Mouse (Mus musculus): ENCODE data around the gene Gnas. TPM values are rescaled to one million over a fixed set of nuclear protein-coding genes. Genes with fewer than 3 reads are reported as not detected.

Gnas gene
- polyA plus RNA-seq, 1 experiment = 139 TPM

GRCm38 (mm10) chr2:174294457-174294856 is 10.3 kb downstream of the Gnas start:
- Histone ChIP-seq H3K4me3 (ENCODE audit: control insufficient read depth, low read depth, low read length) (peak overlapping the region; percentile 91), H3K36me3 (ENCODE audit: control insufficient read depth, insufficient read depth, low read length) (no peaks in the 10 kb centered on the region; the same call in 1 of the 2 replicates), H3K27ac (ENCODE audit: control insufficient read depth, insufficient read depth, low read depth, low read length) (peak overlapping the region; percentile 94), H3K4me1 (ENCODE audit: control insufficient read depth, insufficient read depth, low read length) (peaks cover 22% of the 10 kb centered on the region), H3K27me3 (ENCODE audit: control insufficient read depth, insufficient read depth, low read length) (no peaks in the 10 kb centered on the region; the same call in 1 of the 2 replicates)
- TF ChIP-seq CTCF (IDR thresholded peaks at IDR 0.05; ENCODE audit: control insufficient read depth, insufficient read depth, insufficient replicate concordance, low read depth, low read length) (no peak), POLR2A (IDR thresholded peaks at IDR 0.05; ENCODE audit: control insufficient read depth, low read depth, low read length) (no peak)

- no peaks in the 10 kb centered on the region; the same call in 1 of the 2 replicates for H3K36me3 ChIP-seq (ENCODE audit: control insufficient read depth, insufficient read depth, low read length)
- peak overlapping the region; percentile 94 for H3K27ac ChIP-seq (ENCODE audit: control insufficient read depth, insufficient read depth, low read depth, low read length)
- H3K4me1 ChIP-seq (ENCODE audit: control insufficient read depth, insufficient read depth, low read length) = peaks cover 26% of the 10 kb centered on the region
- H3K4me3 ChIP-seq (ENCODE audit: control insufficient read depth, low read depth, low read length) = peak overlapping the region; percentile 91
- H3K27me3 ChIP-seq (ENCODE audit: control insufficient read depth, insufficient read depth, low read length) = no peaks in the 10 kb centered on the region; the same call in 1 of the 2 replicates
- TF ChIP-seq CTCF (IDR thresholded peaks at IDR 0.05; ENCODE audit: control insufficient read depth, insufficient read depth, insufficient replicate concordance, low read depth, low read length) (no peak), POLR2A (IDR thresholded peaks at IDR 0.05; ENCODE audit: control insufficient read depth, low read depth, low read length) (peak; percentile 93)
These were observed 11.2 kb downstream of the Gnas start for GRCm38 (mm10) chr2:174295175-174295899.

GRCm38 (mm10) chr2:174295900-174296465 is 11.9 kb downstream of the Gnas start:
- Histone ChIP-seq H3K36me3 (ENCODE audit: control insufficient read depth, insufficient read depth, low read length) (no peaks in the 10 kb centered on the region), H3K27ac (ENCODE audit: control insufficient read depth, insufficient read depth, low read depth, low read length) (peak overlapping the region; percentile 83), H3K4me1 (ENCODE audit: control insufficient read depth, insufficient read depth, low read length) (peaks cover 26% of the 10 kb centered on the region), H3K4me3 (ENCODE audit: control insufficient read depth, low read depth, low read length) (peak overlapping the region; percentile 85), H3K27me3 (ENCODE audit: control insufficient read depth, insufficient read depth, low read length) (no peaks in the 10 kb centered on the region; the same call in 1 of the 2 replicates)
- TF ChIP-seq POLR2A (IDR thresholded peaks at IDR 0.05; ENCODE audit: control insufficient read depth, low read depth, low read length) (no peak), CTCF (IDR thresholded peaks at IDR 0.05; ENCODE audit: control insufficient read depth, insufficient read depth, insufficient replicate concordance, low read depth, low read length) (no peak)

GRCm38 (mm10) chr2:174297086-174297571 is 13.0 kb downstream of the Gnas start:
- TF ChIP-seq CTCF (IDR thresholded peaks at IDR 0.05; ENCODE audit: control insufficient read depth, insufficient read depth, insufficient replicate concordance, low read depth, low read length) (no peak), POLR2A (IDR thresholded peaks at IDR 0.05; ENCODE audit: control insufficient read depth, low read depth, low read length) (no peak)
- no peak overlapping the region; the same call in 1 of the 2 replicates for H3K4me3 ChIP-seq (ENCODE audit: control insufficient read depth, low read depth, low read length)
- H3K27ac ChIP-seq (ENCODE audit: control insufficient read depth, insufficient read depth, low read depth, low read length) = no peak overlapping the region
- H3K36me3 ChIP-seq (ENCODE audit: control insufficient read depth, insufficient read depth, low read length) = no peaks in the 10 kb centered on the region
- no peaks in the 10 kb centered on the region; the same call in 1 of the 2 replicates for H3K27me3 ChIP-seq (ENCODE audit: control insufficient read depth, insufficient read depth, low read length)
- H3K4me1 ChIP-seq (ENCODE audit: control insufficient read depth, insufficient read depth, low read length) = peaks cover 26% of the 10 kb centered on the region

- Histone ChIP-seq H3K36me3 (ENCODE audit: control insufficient read depth, insufficient read depth, low read length) (no peaks in the 10 kb centered on the region), H3K27me3 (ENCODE audit: control insufficient read depth, insufficient read depth, low read length) (no peaks in the 10 kb centered on the region; the same call in 1 of the 2 replicates), H3K4me3 (ENCODE audit: control insufficient read depth, low read depth, low read length) (no peak overlapping the region), H3K27ac (ENCODE audit: control insufficient read depth, insufficient read depth, low read depth, low read length) (no peak overlapping the region), H3K4me1 (ENCODE audit: control insufficient read depth, insufficient read depth, low read length) (peaks cover 26% of the 10 kb centered on the region)
- TF ChIP-seq CTCF (IDR thresholded peaks at IDR 0.05; ENCODE audit: control insufficient read depth, insufficient read depth, insufficient replicate concordance, low read depth, low read length) (no peak), POLR2A (IDR thresholded peaks at IDR 0.05; ENCODE audit: control insufficient read depth, low read depth, low read length) (no peak)
These were observed 13.7 kb downstream of the Gnas start for GRCm38 (mm10) chr2:174297851-174298250.

GRCm38 (mm10) chr2:174298471-174298870 is 14.4 kb downstream of the Gnas start:
- H3K4me1 ChIP-seq (ENCODE audit: control insufficient read depth, insufficient read depth, low read length) = peaks cover 26% of the 10 kb centered on the region
- H3K27me3 ChIP-seq (ENCODE audit: control insufficient read depth, insufficient read depth, low read length) = no peaks in the 10 kb centered on the region; the same call in 1 of the 2 replicates
- no peak overlapping the region for H3K27ac ChIP-seq (ENCODE audit: control insufficient read depth, insufficient read depth, low read depth, low read length)
- no peaks in the 10 kb centered on the region for H3K36me3 ChIP-seq (ENCODE audit: control insufficient read depth, insufficient read depth, low read length)
- peak overlapping the region; percentile 46 for H3K4me3 ChIP-seq (ENCODE audit: control insufficient read depth, low read depth, low read length)
- TF ChIP-seq CTCF (IDR thresholded peaks at IDR 0.05; ENCODE audit: control insufficient read depth, insufficient read depth, insufficient replicate concordance, low read depth, low read length) (no peak), POLR2A (IDR thresholded peaks at IDR 0.05; ENCODE audit: control insufficient read depth, low read depth, low read length) (no peak)

- Histone ChIP-seq H3K36me3 (ENCODE audit: control insufficient read depth, insufficient read depth, low read length) (no peaks in the 10 kb centered on the region), H3K27ac (ENCODE audit: control insufficient read depth, insufficient read depth, low read depth, low read length) (no peak overlapping the region), H3K4me3 (ENCODE audit: control insufficient read depth, low read depth, low read length) (peak overlapping the region; percentile 57), H3K4me1 (ENCODE audit: control insufficient read depth, insufficient read depth, low read length) (peaks cover 23% of the 10 kb centered on the region), H3K27me3 (ENCODE audit: control insufficient read depth, insufficient read depth, low read length) (no peaks in the 10 kb centered on the region; the same call in 1 of the 2 replicates)
- TF ChIP-seq CTCF (IDR thresholded peaks at IDR 0.05; ENCODE audit: control insufficient read depth, insufficient read depth, insufficient replicate concordance, low read depth, low read length) (no peak), POLR2A (IDR thresholded peaks at IDR 0.05; ENCODE audit: control insufficient read depth, low read depth, low read length) (no peak)
These were observed 15.1 kb downstream of the Gnas start for GRCm38 (mm10) chr2:174299091-174299770.
